In the genomic region with DNA sequence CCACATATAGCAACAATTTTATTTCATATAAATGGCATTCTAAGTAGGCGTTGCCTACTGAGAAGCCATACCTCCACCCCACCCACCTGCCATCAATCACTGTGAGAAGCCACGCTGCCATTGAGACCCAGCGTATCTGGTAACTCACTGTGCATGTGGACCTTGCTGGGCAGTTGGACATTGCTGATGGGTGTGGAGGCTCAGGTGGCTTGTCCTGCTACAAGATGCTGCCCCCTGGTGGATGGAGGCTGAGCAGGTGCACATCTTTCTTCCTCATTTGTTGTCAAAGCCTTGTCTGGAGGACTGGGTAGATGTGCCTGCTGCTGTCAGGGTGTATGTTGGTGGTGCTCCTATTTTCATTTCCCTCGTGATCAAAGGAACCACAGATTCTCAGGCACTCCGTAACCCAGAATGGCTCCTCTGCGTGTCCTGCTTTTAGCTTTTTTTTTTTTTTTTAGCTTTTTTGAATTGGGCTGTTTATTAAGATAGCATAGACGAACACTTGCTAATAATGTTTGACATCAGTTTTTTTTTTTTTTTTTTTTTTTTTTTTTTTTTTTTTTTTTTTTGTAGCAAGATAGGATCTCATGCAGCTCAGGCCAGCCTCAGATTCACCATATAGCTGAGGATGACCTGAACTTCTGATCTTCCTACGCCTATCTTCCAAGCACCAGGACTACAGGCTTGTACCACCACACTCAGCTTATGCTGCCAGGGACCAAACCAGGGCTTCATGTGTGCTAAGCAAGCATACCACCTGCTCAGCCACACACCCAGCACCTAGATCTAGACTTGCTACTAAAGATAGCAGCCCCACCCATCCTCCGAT, we compare ENCODE assay signal across 9 mouse cellular contexts. TPM values are rescaled to one million over a fixed set of nuclear protein-coding genes. Genes with fewer than 3 reads are reported as not detected.
DNase-seq lines count a peak whose midpoint lies in the region; ATAC-seq and TF ChIP-seq lines count a peak whose summit lies in the region.
"Had no signal": no experiment of that assay in that cellular context is flagged by ENCODE, and none has a peak within 500 bp of the region (broad histone marks: within the 10 kb centered on the region; RNA-seq: fewer than 3 reads in every experiment).

No protein-coding gene starts in this region.

- no peaks in the 10 kb centered on the region for H3K27me3 ChIP-seq in myocyte (ENCODE audit: control insufficient read depth, insufficient read depth, insufficient read length)
- H3K27me3 ChIP-seq in stomach, postnatal 0 days (ENCODE audit: control insufficient read depth, insufficient read depth, low read length) = no peaks in the 10 kb centered on the region
- H3K27me3 ChIP-seq: neural tube, embryonic 13.5 days had no signal

- H3K79me2 ChIP-seq in myocyte (ENCODE audit: control insufficient read depth, insufficient read depth) = no peaks in the 10 kb centered on the region

- peak; percentile 45 to 76 for DNase-seq in heart, adult 18-20 months
- no peak for DNase-seq in heart, adult 11 months
- DNase-seq in adrenal gland, adult (ENCODE audit: inconsistent age in 2 of 2, low spot score in 1 of 2) = peak; percentile 85 to 95
- DNase-seq in embryo, embryonic 10.5 days (ENCODE audit: low spot score) = peak; percentile 75
- peak; percentile 75 for DNase-seq in left cerebral cortex, postnatal 4 days
- peak; percentile 84 for DNase-seq in stomach, postnatal 0 days (ENCODE audit: low spot score)

- H3ac ChIP-seq in myocyte (ENCODE audit: control insufficient read depth, insufficient read length) = no peak overlapping the region

- H3K4me2 ChIP-seq in myocyte (ENCODE audit: low read depth) = no peak overlapping the region
- H3K4me2 ChIP-seq in stomach, postnatal 0 days (replicated peaks; ENCODE audit: low read depth) = no peak overlapping the region
- H3K4me2 ChIP-seq: neural tube, embryonic 13.5 days had no signal

- no peaks in the 10 kb centered on the region for H3K4me1 ChIP-seq in stomach, postnatal 0 days (replicated peaks; ENCODE audit: control insufficient read depth, insufficient read depth)
- H3K4me1 ChIP-seq: neural tube, embryonic 13.5 days had no signal

- H3K4me3 ChIP-seq in myocyte = no peak overlapping the region
- no peak overlapping the region for H3K4me3 ChIP-seq in stomach, postnatal 0 days (ENCODE audit: low read depth, low read length)
- H3K4me3 ChIP-seq: neural tube, embryonic 13.5 days had no signal

- H3K9me3 ChIP-seq in stomach, postnatal 0 days (ENCODE audit: control insufficient read depth, low read length) = no peaks in the 10 kb centered on the region
- H3K9me3 ChIP-seq: neural tube, embryonic 13.5 days had no signal

- 60% methylated on average over 9 of the region's 9 CpGs for WGBS in stomach, postnatal 0 days

- H3K27ac ChIP-seq in stomach, postnatal 0 days (replicated peaks) = no peak overlapping the region
- H3K27ac ChIP-seq: neural tube, embryonic 13.5 days had no signal

- TF ChIP-seq EP300 in stomach, postnatal 0 days (optimal IDR thresholded peaks at IDR 0.05) = no peak

- intact Hi-C loops in left cerebral cortex, postnatal 4 days (cut with DNase I) = no loop called here

- peak; percentile 87 for TF ChIP-seq CTCF in stomach, postnatal 0 days (IDR thresholded peaks at IDR 0.05; ENCODE audit: low read depth)

- H3K36me3 ChIP-seq in myocyte (ENCODE audit: control insufficient read depth, insufficient read depth) = peaks cover 2% of the 10 kb centered on the region
- peaks cover 15% of the 10 kb centered on the region for H3K36me3 ChIP-seq in stomach, postnatal 0 days (ENCODE audit: control insufficient read depth, insufficient read depth, low read length)

- no peak for TF ChIP-seq POLR2A in myocyte (IDR thresholded peaks at IDR 0.05; ENCODE audit: insufficient read length, low read depth)

- no peak overlapping the region for H3K9ac ChIP-seq in stomach, postnatal 0 days (ENCODE audit: low read length)
- H3K9ac ChIP-seq: neural tube, embryonic 13.5 days had no signal

- peak; percentile 50 to 70; a peak in 3 of 4 replicates for ATAC-seq in hematopoietic stem cell, adult 5-6 weeks (replicated peaks in 1 of 2; ENCODE audit: insufficient read depth in 1 of 2, low FRiP score in 2 of 2, low TSS enrichment in 1 of 2, low read depth in 1 of 2, poor library complexity in 2 of 2, severe bottlenecking in 2 of 2)
- peak; percentile 49 for ATAC-seq in stomach, postnatal 0 days (ENCODE audit: low FRiP score, low TSS enrichment)

TF ChIP-seq in myocyte, 11 proteins besides CTCF, POLR2A, EP300 and RAD21:
- TF ChIP-seq MYOG (IDR thresholded peaks at IDR 0.05; ENCODE audit: control insufficient read depth in 1 of 3, insufficient read depth in 1 of 3, insufficient read length in 2 of 3, low read depth in 2 of 3) (peak in 2 of 3 experiments; percentile 46 to 71), SRF (IDR thresholded peaks at IDR 0.05; ENCODE audit: control insufficient read depth, insufficient read length, low read depth) (no peak), REST (IDR thresholded peaks at IDR 0.05; ENCODE audit: insufficient read depth, insufficient read length) (no peak), POLR2AphosphoS2 (IDR thresholded peaks at IDR 0.05; ENCODE audit: insufficient read length, low read depth) (peak; percentile 55), MAX (IDR thresholded peaks at IDR 0.05; ENCODE audit: low read depth) (no peak), USF1 (IDR thresholded peaks at IDR 0.05; ENCODE audit: low read depth) (no peak), TCF3 (IDR thresholded peaks at IDR 0.05; ENCODE audit: insufficient read length, low read depth) (no peak), E2F4 (IDR thresholded peaks at IDR 0.05; ENCODE audit: insufficient read depth) (no peak), TCF12 (IDR thresholded peaks at IDR 0.05; ENCODE audit: insufficient read depth, poor library complexity, severe bottlenecking) (no peak), MYOD1 (IDR thresholded peaks at IDR 0.05; ENCODE audit: control insufficient read depth in 1 of 3, insufficient read length in 2 of 3, low read depth in 2 of 3) (peak in 2 of 3 experiments; percentile 59 to 79), CEBPB (IDR thresholded peaks at IDR 0.05; ENCODE audit: insufficient read depth, poor library complexity, severe bottlenecking) (no peak)

RNA-seq across cellular contexts. Expression of a gene that starts 16.6 kb away (rescaled TPM):
- 10 to 100 TPM; 49.9 to 50.2 TPM for total RNA-seq in heart, adult 18-20 months (2021)
- total RNA-seq in hematopoietic stem cell, adult 5-6 weeks (2017) = 67.4 and 68.4 TPM in 2 replicates
- 10 to 100 TPM; 73.4 to 83.3 TPM for total RNA-seq in left cerebral cortex, postnatal 4 days (2021)
- 46.2 TPM for polyA plus RNA-seq in myocyte (2012; fragmentation: generic; extraction: Trizol)
- polyA plus RNA-seq in stomach, postnatal 0 days (2015; fragmentation: Nextera tagmentation; extraction: Ambion mirVana) = 101 and 116 TPM in 2 replicates

RNA-seq across cellular contexts. Expression of a gene that starts 32.4 kb away (rescaled TPM):
- total RNA-seq in heart, adult 18-20 months (2021) = 10 to 100 TPM; 33.2 to 35.2 TPM
- 0.31 TPM in 1 of 2 replicates, not detected in the other for total RNA-seq in hematopoietic stem cell, adult 5-6 weeks (2017)
- total RNA-seq in left cerebral cortex, postnatal 4 days (2021) = 10 to 100 TPM in 1 of 2 experiments, 1 to 10 TPM in 1; 9.4 to 10.3 TPM
- polyA plus RNA-seq in myocyte (2012; fragmentation: generic; extraction: Trizol) = 49.5 TPM
- 0.72 and 1.0 TPM in 2 replicates for polyA plus RNA-seq in stomach, postnatal 0 days (2015; fragmentation: Nextera tagmentation; extraction: Ambion mirVana)

RNA-seq across cellular contexts. Expression of a gene that starts 47.7 kb away (rescaled TPM):
- total RNA-seq in heart, adult 18-20 months (2021) = under 1 TPM; 0.20 to 0.64 TPM
- total RNA-seq in hematopoietic stem cell, adult 5-6 weeks (2017) = 2.9 and 6.1 TPM in 2 replicates
- 1 to 10 TPM in 1 of 2 experiments, under 1 TPM in 1; 0.95 to 1.7 TPM for total RNA-seq in left cerebral cortex, postnatal 4 days (2021)
- 0.26 TPM for polyA plus RNA-seq in myocyte (2012; fragmentation: generic; extraction: Trizol)
- 1.6 and 2.5 TPM in 2 replicates for polyA plus RNA-seq in stomach, postnatal 0 days (2015; fragmentation: Nextera tagmentation; extraction: Ambion mirVana)
